Mouse (Mus musculus): ENCODE measurements around the gene Slc25a39.
"Not testable (repeated sequence)": the region's sequence is repeated elsewhere in the genome, so short reads cannot be mapped to it uniquely, and the experiment has no call there.

Gene Slc25a39

GRCm38 (mm10) chr11:102410345-102410744 is 2.6 kb upstream of the Slc25a39 start:
- not testable (repeated sequence) for DNase-seq

DNA sequence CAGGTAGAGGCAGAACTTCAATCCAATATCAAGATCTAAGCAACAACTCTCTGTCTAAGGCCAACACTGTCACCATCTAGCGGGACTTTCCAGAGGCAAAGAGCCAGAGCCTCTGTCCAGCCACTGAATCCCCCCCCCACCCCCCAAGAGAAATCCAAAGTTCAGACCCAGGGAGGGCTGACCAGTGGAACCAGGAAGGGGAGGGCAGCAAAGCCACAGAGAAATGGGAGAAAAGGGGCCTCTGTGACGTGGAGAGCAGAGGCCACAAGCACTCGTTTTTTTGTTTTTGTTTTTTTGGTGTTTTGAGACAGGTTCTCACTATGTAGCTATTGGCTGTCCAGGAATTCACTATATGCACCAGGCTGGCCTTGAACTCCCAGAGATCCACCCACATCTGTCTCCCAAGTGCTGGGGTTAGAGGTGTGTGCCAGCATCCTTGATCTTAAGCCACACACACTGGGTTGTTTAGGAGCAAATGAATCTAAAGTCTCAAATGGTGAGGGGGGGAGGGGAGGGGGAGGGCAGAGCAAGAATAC is 2.1 kb upstream of the Slc25a39 start:
- no peak for DNase-seq

- DNase-seq, result no peak
Observed at GRCm38 (mm10) chr11:102408888-102409794, 1.4 kb upstream of the Slc25a39 start.

GRCm38 (mm10) chr11:102408344-102408876 is 664 bp upstream of the Slc25a39 start:
- DNase-seq, result peak; percentile 97 to 98

DNA sequence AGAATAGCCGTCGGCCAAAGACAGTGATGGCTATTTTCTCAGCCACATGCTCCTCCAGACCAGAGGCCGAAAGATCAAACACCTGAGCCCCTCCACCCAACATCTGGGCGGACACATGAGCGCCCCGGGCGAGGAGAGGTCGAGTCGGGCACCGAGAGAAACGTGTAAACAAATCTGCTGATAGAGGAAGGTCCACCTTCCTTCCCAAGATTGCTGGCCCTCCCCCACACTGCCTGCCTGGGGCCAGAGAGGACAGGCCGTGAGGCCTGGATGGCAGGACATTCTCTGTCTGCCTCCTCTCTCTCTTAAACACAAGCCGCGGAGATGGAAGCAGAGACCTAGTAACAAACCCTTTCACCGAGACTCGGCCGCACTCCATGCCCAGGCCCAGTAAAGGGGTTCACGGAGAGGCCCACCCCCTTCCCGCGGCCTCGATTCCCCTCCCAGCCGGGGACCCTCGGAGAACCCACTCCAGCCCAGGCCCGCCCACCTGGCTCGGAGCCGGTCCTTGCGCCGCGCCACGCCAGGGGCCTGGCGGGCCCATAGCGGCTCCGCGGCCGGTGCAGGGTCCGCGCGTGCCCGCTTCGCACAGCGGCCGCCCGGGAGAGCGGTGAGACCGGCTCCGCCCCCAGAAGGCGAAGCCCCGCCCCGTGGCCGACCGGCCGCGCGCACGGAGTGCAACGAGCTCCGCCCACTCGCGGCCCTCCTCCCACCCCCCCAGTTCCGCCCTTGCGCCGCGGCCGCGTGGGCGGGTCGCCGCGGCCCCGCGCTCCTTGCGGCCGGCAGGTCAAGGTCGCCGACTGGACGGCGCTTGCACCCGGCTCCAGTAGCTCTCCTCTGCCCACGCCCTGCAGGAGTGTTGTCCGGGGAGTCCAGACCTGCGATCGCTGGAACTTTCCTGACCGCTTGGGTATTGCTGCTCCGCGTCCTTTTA is 579 bp downstream of the Slc25a39 start:
- peak; percentile 96 to 97 for DNase-seq

DNA sequence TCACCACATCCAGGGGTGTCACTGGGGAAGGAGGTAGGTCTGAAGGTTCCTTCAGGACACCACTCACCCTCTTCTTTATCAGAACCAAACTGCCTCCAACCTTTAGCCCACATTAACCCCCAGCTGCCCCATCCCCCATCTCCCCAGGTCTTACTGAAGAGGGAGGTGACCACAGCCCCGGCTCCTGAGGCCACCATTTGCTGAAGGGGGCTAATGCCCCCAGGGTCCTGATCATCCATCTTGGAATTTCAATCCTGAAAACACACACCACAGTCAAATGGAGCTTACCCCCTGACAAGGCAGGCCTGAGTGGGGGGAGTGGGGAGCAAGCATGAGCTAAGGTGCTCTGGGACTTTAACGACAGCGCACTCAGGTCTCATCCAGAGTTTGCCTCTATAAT is 1.3 kb downstream of the Slc25a39 start:
- no peak for DNase-seq

- no peak for DNase-seq
Observed at GRCm38 (mm10) chr11:102405544-102406285, 2.0 kb downstream of the Slc25a39 start.

DNA sequence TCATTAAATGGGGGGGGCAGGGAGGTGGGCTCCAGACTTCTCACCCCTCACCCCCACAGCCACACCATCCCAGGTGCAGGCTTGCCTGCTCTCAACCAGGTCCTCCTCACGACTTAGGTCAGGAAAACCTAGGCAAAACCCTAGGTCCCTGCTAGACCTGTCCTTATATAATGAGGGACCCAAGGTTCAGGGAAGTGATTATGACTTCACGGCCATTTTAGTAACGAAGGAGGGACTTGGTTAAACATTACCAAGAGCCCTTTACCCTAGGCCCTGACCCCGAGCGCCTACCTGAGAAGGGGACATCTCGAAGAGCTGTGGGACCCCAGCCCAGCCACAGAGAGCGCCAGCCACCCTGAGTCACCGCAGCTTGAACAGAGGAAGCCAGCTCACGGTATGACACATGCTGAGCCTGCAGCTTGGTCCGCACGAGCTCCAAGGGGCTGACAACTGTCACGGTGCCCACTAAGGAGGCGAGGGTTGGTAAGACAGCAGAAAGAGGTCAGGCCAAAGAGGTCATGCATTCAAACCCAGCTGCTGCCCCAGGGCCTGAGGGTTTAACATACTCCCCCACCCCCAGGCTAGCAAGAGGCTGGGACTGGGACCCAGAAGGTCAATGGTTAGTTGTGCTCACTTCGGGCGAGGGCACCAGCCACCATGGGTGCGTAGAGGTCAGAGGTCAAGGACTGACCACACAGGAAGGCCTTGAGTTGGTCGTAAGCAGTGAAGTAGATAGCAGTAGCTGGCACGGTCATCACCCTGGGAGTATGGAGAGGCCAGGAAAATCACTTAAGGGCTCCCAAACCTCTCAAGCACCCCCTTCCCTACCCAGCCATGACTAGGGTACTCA is 3.4 kb downstream of the Slc25a39 start:
- no peak for DNase-seq

- no peak for DNase-seq
Observed at GRCm38 (mm10) chr11:102403657-102404056, 4.1 kb downstream of the Slc25a39 start.

DNA sequence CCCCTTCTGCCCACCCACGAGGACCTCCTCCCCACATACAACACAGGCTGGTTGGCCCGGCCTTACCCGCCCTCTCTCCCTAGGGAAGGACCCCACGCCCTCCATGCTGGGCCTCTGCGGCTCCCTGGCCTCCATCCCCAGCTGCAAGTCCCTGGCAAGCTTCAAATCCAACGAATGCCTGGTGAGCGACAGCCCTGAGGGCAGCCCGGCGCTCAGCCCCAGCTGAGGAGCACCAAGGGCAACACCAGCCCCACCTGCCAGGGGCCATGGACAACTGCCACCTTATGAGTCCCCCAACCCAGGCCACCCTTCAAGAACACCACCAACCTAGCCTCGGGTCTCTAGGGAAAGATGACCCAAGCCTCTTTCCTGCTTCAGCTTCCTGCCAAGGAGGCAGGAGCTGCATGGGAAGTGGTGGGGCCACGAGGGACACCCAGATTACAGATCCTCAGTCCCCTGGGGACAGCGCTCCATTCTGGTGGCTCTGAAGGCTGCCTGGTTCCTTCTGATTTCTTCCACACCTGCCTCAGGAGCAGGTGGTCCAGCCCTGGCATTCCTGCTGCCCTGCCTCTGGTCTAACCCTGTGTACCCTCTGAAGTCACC is 5.7 kb downstream of the Slc25a39 start:
- no peak for DNase-seq

DNA sequence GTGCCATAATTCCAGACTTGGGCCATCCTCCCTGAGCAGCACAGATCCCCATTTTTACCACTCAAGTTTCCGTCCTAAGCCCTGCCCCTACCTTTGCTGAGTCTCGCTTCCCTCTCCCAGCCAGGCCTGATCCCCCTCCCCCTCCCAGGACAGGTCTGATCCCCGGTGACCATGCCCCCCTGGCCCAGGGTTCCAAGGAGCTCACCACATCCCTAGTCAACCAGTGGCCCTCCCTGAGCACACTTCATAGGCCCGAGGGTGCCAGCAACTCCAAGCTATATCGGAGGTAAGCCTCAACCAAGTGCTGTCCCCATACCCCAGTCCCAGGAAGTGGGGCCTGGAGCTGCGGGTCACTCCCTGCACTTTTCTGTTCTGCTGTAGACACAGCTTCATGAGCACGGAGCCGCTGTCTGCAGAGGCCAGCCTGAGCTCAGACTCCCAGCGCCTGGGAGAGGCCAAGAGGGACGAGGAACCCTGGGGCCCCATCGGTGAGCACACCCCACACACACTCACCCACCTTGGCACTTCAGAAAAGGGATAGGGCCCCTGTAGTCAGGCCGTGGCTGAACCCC is 7.1 kb downstream of the Slc25a39 start:
- no peak for DNase-seq

DNA sequence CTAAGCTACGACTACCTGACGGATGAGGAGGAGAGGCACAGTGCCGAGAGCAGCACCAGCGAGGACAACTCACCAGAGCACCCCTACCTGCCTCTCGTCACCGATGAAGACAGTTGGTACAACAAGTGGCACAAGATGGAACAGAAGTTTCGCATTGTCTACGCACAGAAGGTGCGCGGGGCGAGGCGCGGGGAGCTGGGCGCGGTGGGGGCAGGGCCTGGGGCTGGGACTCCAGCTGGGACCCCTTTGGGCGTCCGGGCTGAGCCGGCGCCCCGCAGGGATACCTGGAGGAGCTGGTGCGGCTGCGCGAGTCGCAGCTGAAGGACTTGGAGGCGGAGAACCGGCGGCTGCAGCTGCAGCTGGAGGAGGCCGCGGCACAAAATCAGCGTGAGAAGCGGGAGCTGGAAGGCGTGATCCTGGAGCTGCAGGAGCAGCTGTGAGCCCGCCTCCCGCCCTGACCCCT is 8.1 kb downstream of the Slc25a39 start:
- DNase-seq, result peak in 1 of 2 experiments; percentile 58

DNA sequence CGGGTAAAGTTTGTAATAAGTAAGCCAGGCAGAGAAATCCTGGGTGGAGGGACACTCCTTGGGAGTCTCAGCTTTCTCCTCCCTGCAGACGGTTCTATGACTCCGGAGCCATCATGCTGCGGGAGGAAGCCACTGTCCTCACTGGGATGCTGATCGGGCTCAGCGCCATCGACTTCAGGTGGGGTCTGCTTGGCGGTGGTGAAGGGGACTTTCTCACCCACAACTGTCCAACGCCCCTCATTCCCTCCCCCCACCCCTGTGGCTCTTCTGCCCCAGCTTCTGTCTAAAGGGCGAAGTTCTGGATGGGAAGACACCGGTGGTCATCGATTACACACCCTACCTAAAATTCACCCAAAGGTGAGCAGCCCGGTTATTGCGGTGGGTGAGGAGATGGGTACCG is 8.6 kb downstream of the Slc25a39 start:
- DNase-seq, result no peak

DNA sequence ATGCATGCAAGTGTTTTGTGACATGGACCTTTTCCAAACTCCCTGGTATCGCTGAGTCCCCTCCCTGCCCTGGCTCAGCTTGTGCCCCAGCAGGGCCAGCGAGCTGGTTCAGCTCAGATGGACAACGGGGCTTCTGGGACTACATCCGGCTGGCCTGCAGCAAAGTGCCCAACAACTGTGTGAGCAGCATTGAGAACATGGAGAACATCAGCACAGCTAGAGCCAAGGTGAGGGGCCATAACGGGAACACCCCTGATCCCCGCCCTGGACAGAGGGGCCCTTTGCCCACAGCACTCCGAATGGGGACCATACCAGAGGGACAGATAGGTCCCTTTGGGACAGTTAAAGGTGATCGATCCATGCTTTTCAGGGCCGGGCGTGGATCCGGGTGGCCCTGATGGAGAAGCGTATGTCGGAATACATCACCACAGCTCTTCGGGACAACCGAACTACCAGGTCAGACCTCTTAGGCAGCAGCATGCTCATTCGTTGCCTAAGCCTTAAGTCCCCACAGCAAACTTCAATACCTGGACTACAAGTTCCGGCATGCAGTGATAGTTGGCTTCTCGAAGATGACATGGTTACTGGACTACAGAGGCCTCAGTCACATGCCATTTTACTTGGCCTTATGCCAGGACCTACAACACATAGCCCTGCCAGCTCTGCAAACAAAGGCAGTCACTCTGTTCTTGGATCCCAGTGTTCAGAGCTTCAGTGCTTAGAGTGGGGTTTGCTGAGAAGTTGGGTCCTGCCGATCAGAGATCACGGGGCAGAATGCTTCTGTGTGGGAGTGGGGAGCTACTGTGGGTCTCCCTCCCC is 9.5 kb downstream of the Slc25a39 start:
- peak in 1 of 2 experiments; percentile 39 for DNase-seq

GRCm38 (mm10) chr11:102396671-102397141 is 11.0 kb downstream of the Slc25a39 start:
- no peak for DNase-seq

DNA sequence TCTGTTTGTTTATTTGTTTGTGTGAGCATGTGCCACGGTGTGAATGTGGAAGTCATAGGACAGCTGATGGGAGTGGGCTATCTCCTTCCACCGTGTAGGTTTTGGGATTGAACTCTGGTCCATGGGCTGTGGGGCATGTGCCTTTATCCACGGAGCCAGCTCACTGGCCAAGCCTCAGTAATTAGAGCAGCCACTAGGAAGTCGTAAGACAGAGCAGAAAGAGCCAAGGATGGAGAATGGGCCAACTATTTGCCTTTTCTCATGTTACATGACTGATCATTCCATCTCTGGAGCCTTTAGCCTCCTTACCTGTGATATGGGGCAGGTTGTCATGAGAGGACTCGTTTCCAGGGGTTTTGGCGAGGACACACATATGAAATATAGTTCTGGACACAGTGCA is 11.5 kb downstream of the Slc25a39 start:
- DNase-seq, result no peak

DNA sequence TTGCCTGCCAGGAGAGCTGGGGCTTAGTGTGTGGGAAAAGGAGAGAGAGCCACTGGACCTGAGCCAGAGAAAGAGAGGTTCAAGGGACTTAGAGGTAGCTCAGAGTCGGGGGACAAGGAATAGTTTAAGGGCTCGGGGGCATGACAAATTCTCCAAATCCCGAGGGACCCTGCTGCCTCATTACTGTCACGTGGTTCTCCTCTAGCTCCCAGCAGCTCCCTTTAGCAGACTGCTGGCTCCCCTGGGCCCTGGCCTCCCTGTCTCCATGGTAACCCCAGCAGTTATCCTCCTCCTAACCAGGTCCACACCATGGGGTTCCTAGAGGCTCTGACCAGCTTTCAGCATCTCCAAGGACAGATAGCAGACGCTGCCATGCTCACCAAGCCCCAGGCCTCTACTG is 12.5 kb downstream of the Slc25a39 start:
- DNase-seq, result no peak

DNA sequence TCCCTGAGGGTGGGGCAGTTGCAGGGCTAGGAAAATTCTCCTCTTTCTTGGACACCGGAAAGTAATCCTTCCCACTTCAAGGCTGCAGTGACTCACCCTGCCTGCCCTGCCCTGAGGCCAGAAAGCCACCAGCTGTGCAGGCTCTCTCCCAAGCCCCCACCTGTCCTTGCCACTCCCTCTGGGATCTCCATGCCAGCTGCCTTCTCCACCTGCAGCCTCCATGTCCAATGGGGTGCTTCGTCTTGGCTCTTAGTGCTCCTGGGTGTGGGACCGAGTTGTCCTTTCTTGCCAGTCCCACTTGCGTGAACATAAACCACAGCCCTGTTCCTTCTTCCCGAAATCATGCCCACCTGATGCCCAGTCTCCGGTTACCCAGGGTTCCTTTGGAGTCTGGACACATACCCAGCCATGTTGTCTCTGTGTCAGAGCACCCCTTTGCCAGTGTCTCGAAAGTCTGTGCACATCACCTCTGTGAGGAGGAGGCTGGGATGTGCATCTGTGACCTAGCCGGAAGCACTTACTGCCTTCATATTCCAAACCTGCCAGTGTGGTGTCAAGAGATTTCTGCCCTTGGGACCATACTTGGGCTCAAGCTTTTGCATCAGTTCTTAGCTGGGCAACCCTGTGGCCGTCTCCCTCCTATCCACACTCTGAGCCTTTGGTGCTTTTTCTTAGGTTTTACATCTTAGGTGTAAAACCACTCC is 13.2 kb downstream of the Slc25a39 start:
- DNase-seq, result no peak
